Mouse (Mus musculus): ENCODE measurements around the gene Bsdc1. TPM values are rescaled to one million over a fixed set of nuclear protein-coding genes. Genes with fewer than 3 reads are reported as not detected.

Bsdc1 gene
- polyA plus RNA-seq (2015; fragmentation: Nextera tagmentation; extraction: Ambion mirVana): 25.6 and 27.8 TPM in 2 replicates

DNA sequence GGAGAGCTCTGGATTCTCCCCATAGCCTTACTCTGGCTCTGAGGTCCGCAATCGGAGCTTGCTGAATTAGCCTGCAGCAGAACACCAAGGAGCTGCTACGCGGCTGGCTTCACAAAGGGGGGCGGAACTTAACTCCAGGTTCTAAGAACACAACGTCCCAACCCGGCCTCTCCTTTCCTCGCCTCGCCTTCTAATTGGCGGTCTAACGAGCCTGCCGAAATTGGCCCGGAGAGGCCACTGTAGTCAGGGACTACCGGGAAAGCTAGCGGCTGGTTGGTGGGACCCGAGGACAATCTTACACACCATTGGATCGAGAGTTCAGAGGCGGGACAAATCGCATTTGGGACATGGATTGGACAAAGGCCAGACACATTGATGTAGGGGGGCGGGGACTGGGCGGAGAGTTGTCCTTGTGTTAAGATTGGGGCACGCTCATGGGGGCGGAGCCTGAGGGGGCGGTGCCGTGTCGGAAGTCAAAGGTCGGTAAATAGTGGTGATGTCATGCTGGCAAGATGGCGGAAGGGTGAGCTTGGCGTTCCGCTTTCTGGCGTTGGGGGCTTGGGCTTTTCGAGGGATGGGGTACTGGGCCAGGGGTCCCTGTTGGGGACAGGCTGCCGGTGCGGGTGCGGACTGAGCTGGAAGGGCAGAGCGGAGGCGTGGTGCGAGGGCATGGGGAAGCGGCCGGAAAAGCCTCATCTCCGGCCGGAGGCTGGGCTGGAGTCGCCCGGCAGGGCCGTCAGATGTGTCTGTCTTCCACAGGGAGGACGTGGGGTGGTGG, at the start of gene Bsdc1:
Gene Bsdc1, plus strand, starts transcription at position 399 of the 778 bp plus-strand sequence.
- WGBS: under 1% methylated on average over 46 of the region's 46 CpGs
- no peak for TF ChIP-seq CTCF (IDR thresholded peaks at IDR 0.05; ENCODE audit: low read depth)
- peak within 1 kb of the TSS; percentile 91 for H3K4me2 ChIP-seq (ENCODE audit: low read length)
- H3K4me3 ChIP-seq (replicated peaks; ENCODE audit: low read depth, low read length): peak within 1 kb of the TSS; percentile 88
- peaks cover 5% of the 10 kb centered on the region for H3K4me1 ChIP-seq (replicated peaks; ENCODE audit: insufficient read depth, low read length)
- H3K9ac ChIP-seq (ENCODE audit: low read depth, low read length): peak within 1 kb of the TSS; percentile 71
- ATAC-seq (replicated peaks; ENCODE audit: low FRiP score, low read depth) (peak; percentile 98), DNase-seq (ENCODE audit: low spot score) (peak; percentile 100)
- H3K9me3 ChIP-seq (replicated peaks; ENCODE audit: low read length): no peaks in the 10 kb centered on the region
- peaks cover 15% of the 10 kb centered on the region for H3K36me3 ChIP-seq (ENCODE audit: insufficient read depth, low read length)
- no peaks in the 10 kb centered on the region for H3K27me3 ChIP-seq (ENCODE audit: insufficient read depth, low read length)
- H3K27ac ChIP-seq: peak within 1 kb of the TSS; percentile 90

DNA sequence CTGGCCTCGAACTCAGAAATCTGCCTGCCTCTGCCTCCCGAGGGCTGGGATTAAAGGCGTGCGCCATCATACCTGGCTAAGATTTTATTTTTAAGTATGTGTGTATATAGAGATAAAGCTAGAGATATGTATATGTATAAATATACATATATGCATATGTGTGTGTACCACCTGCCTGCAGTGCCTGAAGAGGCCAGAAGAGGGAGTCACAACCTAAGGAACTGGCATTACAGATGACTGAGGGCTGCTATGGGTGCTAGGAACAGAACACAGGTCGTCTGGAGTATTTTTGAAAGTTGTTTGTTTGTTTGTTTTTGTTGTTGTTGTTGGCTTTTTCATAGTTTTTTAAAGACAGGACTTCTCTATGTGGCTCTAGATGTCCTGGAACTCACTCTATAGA, 45.5 kb upstream of the Bsdc1 start:
- 94% methylated on average over 5 of the region's 5 CpGs for WGBS
- Histone ChIP-seq H3K9ac (ENCODE audit: low read depth, low read length) (no peak overlapping the region), H3K4me3 (replicated peaks; ENCODE audit: low read depth, low read length) (no peak overlapping the region), H3K4me1 (replicated peaks; ENCODE audit: insufficient read depth, low read length) (no peaks in the 10 kb centered on the region), H3K9me3 (replicated peaks; ENCODE audit: low read length) (no peaks in the 10 kb centered on the region), H3K36me3 (ENCODE audit: insufficient read depth, low read length) (no peaks in the 10 kb centered on the region), H3K4me2 (ENCODE audit: low read length) (no peak overlapping the region), H3K27me3 (ENCODE audit: insufficient read depth, low read length) (no peaks in the 10 kb centered on the region), H3K27ac (no peak overlapping the region)
- ATAC-seq (replicated peaks; ENCODE audit: low FRiP score, low read depth) (no peak), DNase-seq (ENCODE audit: low spot score) (no peak)
- TF ChIP-seq CTCF (IDR thresholded peaks at IDR 0.05; ENCODE audit: low read depth): no peak

DNA sequence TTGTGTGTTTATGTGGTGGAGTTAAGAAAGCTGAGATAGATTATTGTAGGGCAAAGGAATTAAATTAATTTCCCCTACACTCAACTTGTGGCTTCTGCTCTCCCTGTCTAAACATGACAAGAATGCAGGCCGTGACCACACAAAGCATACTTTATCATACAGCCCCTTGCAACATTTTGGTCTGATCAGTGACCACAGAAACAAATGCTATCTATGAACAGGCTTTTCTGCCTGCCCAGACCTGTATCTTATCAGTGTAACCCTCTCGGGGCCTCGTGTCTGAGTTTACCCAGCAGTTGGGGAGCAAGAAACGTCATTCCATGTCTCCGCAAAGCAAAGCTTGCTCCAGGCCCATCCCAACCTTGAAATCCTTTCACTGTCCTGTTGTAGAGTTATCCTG, 44.9 kb upstream of the Bsdc1 start:
- H3K4me2 ChIP-seq (ENCODE audit: low read length): no peak overlapping the region
- H3K36me3 ChIP-seq (ENCODE audit: insufficient read depth, low read length): no peaks in the 10 kb centered on the region
- H3K9me3 ChIP-seq (replicated peaks; ENCODE audit: low read length): no peaks in the 10 kb centered on the region
- no peak overlapping the region for H3K4me3 ChIP-seq (replicated peaks; ENCODE audit: low read depth, low read length)
- 60% methylated on average over 5 of the region's 5 CpGs for WGBS
- H3K9ac ChIP-seq (ENCODE audit: low read depth, low read length): no peak overlapping the region
- H3K4me1 ChIP-seq (replicated peaks; ENCODE audit: insufficient read depth, low read length): no peaks in the 10 kb centered on the region
- DNase-seq (ENCODE audit: low spot score) (peak; percentile 49), ATAC-seq (replicated peaks; ENCODE audit: low FRiP score, low read depth) (no peak)
- no peak overlapping the region for H3K27ac ChIP-seq
- no peaks in the 10 kb centered on the region for H3K27me3 ChIP-seq (ENCODE audit: insufficient read depth, low read length)
- TF ChIP-seq CTCF (IDR thresholded peaks at IDR 0.05; ENCODE audit: low read depth): no peak

DNA sequence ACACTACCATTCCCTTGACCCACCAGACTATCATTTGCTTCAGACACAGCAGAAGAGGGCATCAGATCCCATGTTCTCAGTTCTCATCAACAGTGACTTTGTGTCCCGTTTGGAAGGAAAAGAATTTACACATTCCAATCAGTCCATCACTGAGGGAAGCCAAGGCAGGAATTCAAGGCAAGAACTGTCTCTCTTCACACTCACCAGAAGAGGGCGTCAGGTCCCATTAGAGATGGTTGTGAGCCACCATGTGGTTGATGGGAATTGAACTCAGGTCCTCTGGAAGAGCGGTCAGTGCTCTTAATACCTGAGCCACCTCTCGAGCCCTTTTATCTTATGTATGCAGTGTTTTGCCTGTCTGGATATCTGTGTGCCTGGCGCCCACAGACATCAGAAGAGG, 43.1 kb upstream of the Bsdc1 start:
- no peak overlapping the region for H3K4me3 ChIP-seq (replicated peaks; ENCODE audit: low read depth, low read length)
- no peak overlapping the region for H3K4me2 ChIP-seq (ENCODE audit: low read length)
- H3K27ac ChIP-seq: no peak overlapping the region
- H3K9ac ChIP-seq (ENCODE audit: low read depth, low read length): no peak overlapping the region
- no peaks in the 10 kb centered on the region for H3K27me3 ChIP-seq (ENCODE audit: insufficient read depth, low read length)
- H3K9me3 ChIP-seq (replicated peaks; ENCODE audit: low read length): no peaks in the 10 kb centered on the region
- H3K36me3 ChIP-seq (ENCODE audit: insufficient read depth, low read length): no peaks in the 10 kb centered on the region
- DNase-seq (ENCODE audit: low spot score) (no peak), ATAC-seq (replicated peaks; ENCODE audit: low FRiP score, low read depth) (no peak)
- 77% methylated on average over 5 of the region's 5 CpGs for WGBS
- H3K4me1 ChIP-seq (replicated peaks; ENCODE audit: insufficient read depth, low read length): no peaks in the 10 kb centered on the region
- TF ChIP-seq CTCF (IDR thresholded peaks at IDR 0.05; ENCODE audit: low read depth): no peak

DNA sequence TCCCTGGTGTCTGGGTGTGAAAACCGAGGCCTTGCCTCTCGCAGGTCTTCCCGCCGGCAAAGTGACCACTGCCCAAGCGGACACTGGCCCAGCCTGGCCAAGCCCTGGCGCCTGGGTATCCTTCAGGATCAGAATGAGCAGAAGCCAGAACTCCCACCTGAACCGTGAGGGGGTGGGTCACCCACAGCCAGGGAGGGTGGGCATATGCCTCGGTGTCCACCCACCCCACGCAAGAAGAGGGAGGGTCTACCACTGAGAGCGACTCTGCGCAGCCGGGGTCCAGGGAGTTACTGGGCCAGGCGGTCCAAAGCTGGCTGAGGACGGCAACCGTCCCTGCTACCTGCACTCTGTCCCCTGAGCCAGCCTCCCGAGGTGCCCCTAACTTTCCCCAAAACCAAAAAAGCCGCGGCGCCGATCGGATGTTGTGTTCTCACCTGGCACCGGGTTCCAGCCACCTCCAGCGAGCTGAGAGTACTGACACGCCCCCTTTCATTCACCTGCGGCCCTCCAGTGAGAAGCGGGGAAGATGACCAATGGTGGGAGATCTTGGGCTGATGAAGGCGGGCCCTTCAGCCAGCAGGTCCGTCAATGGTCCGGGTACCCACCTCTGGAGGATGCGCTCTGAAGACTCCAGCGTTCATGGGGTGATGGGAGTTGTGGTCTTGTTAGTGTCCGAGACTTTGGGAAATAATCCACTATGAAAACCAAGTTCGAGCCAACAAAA, 20.9 kb upstream of the Bsdc1 start, which contains the start of gene Zbtb8b:
Gene Zbtb8b, minus strand, starts transcription at position 514 of the 724 bp plus-strand sequence.
- DNase-seq (ENCODE audit: low spot score) (peak; percentile 67), ATAC-seq (replicated peaks; ENCODE audit: low FRiP score, low read depth) (peak; percentile 88)
- WGBS: 3% methylated on average over 33 of the region's 33 CpGs
- Histone ChIP-seq H3K27me3 (ENCODE audit: insufficient read depth, low read length) (no peaks in the 10 kb centered on the region), H3K9ac (ENCODE audit: low read depth, low read length) (peak within 1 kb of the TSS; percentile 56), H3K27ac (no peak within 1 kb of the TSS), H3K4me1 (replicated peaks; ENCODE audit: insufficient read depth, low read length) (no peaks in the 10 kb centered on the region), H3K9me3 (replicated peaks; ENCODE audit: low read length) (no peaks in the 10 kb centered on the region), H3K36me3 (ENCODE audit: insufficient read depth, low read length) (no peaks in the 10 kb centered on the region), H3K4me2 (ENCODE audit: low read length) (peak within 1 kb of the TSS; percentile 75), H3K4me3 (replicated peaks; ENCODE audit: low read depth, low read length) (peak within 1 kb of the TSS; percentile 39)
- no peak for TF ChIP-seq CTCF (IDR thresholded peaks at IDR 0.05; ENCODE audit: low read depth)

DNA sequence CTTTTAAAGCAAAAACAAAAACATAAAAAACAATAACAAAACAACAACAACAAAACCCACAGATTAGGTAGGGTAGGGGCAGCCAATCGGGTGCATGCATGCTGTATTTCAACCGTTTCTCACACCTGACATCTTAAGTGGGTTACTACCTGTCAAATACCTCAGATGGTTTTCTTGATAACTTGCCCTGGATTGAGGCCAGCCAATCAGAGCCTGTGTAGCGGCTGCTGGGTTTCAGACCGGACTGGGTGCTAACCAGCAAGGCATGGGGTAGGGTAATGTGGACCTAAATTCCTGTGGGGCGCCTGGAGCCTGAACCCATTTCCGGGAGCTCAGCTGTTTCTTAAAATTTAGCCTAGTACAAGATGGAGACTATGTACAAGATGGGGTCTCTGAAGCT, 20.2 kb upstream of the Bsdc1 start:
- H3K4me1 ChIP-seq (replicated peaks; ENCODE audit: insufficient read depth, low read length): no peaks in the 10 kb centered on the region
- 26% methylated on average over 6 of the region's 6 CpGs for WGBS
- DNase-seq (ENCODE audit: low spot score) (no peak), ATAC-seq (replicated peaks; ENCODE audit: low FRiP score, low read depth) (no peak)
- no peak overlapping the region for H3K4me3 ChIP-seq (replicated peaks; ENCODE audit: low read depth, low read length)
- no peaks in the 10 kb centered on the region for H3K27me3 ChIP-seq (ENCODE audit: insufficient read depth, low read length)
- no peak overlapping the region for H3K27ac ChIP-seq
- H3K4me2 ChIP-seq (ENCODE audit: low read length): peak overlapping the region; percentile 75
- no peak for TF ChIP-seq CTCF (IDR thresholded peaks at IDR 0.05; ENCODE audit: low read depth)
- no peaks in the 10 kb centered on the region for H3K36me3 ChIP-seq (ENCODE audit: insufficient read depth, low read length)
- H3K9me3 ChIP-seq (replicated peaks; ENCODE audit: low read length): no peaks in the 10 kb centered on the region
- H3K9ac ChIP-seq (ENCODE audit: low read depth, low read length): no peak overlapping the region

All from kidney, postnatal 0 days (tissue).